Mouse (Mus musculus) effector memory CD4-positive, alpha-beta T cell, adult 7 months (primary cell): Measurements from ENCODE around the gene Muc3a. TPM values are rescaled to one million over a fixed set of nuclear protein-coding genes. Genes with fewer than 3 reads are reported as not detected.

Experiments
- polyA plus RNA-seq: library from polyadenylated mRNA; unstranded; fragments of 100-300 nt; shearing (Covaris generic); gene quantifications from one replicate; pipeline ENCODE4 v1.2.1, GENCODE M21; 2017

The Muc3a gene
- polyA plus RNA-seq = not detected

GRCm38 (mm10) chr5:137212289-137212688 is at the start of gene Muc3a:
Muc3a (minus strand) TSS chr5:137212389.

Other genes starting within 250 kb of the Muc3a start
- 0.40 TPM for gene Cldn15, start 245.8 kb downstream of the Muc3a start, polyA plus RNA-seq
- gene Plod3, start 225.4 kb downstream of the Muc3a start, polyA plus RNA-seq = 6.2 TPM
- gene Znhit1, start 224.4 kb downstream of the Muc3a start, polyA plus RNA-seq = 29.4 TPM
- gene Vgf, start 186.0 kb downstream of the Muc3a start, polyA plus RNA-seq = not detected
- gene Ap1s1, start 166.3 kb downstream of the Muc3a start, polyA plus RNA-seq = 44.9 TPM
- not detected for gene Serpine1, start 140.1 kb downstream of the Muc3a start, polyA plus RNA-seq
- 6.6 TPM for gene Trim56, start 96.2 kb downstream of the Muc3a start, polyA plus RNA-seq
- gene Muc3, start 63.1 kb downstream of the Muc3a start, polyA plus RNA-seq = not detected
- gene Ache, start 75.1 kb upstream of the Muc3a start, polyA plus RNA-seq = not detected
- not detected for gene Ufsp1, start 82.2 kb upstream of the Muc3a start, polyA plus RNA-seq
- 81.7 TPM for gene Srrt, start 95.3 kb upstream of the Muc3a start, polyA plus RNA-seq
- 2.7 TPM for gene Trip6, start 102.0 kb upstream of the Muc3a start, polyA plus RNA-seq
- gene Slc12a9, start 121.2 kb upstream of the Muc3a start, polyA plus RNA-seq = 9.4 TPM
- gene Ephb4, start 137.7 kb upstream of the Muc3a start, polyA plus RNA-seq = not detected